Mouse (Mus musculus): ENCODE results near the gene Nkd2.

The Nkd2 gene

DNA sequence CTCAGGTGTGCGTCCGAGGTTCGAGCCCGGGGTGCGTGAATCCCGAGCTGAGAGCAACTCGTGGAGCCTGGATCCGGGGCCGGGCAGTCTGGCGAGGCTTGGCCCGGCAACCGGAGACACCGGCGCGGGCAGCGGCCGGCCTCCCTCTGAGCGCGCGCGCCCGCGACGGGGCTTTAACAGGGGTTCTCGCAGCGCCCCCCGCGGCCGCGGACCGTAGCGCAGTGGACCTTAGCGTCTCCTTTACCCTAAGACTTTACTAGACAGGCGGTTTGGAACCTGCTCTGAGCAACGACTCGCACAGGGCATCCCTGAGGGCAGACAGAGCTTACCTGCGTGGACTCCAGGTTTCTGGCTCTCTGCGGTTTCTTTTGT lies at the start of gene Nkd2:
Gene Nkd2, minus strand, starts transcription at position 167 of the 372 bp plus-strand sequence.
- in situ Hi-C loops (cut with MboI; ENCODE audit: low pct_unique_long_range_greater_than_20kb in 1 of 2, low sequenced_read_pairs in 2 of 2, unreplicated experiment in 1 of 2), result no loop called here

GRCm38 (mm10) chr13:73892493-73893178 lies 45.2 kb upstream of the Nkd2 start:
- in situ Hi-C loops (cut with MboI; ENCODE audit: low pct_unique_long_range_greater_than_20kb in 1 of 2, low sequenced_read_pairs in 2 of 2, unreplicated experiment in 1 of 2), result no loop called here

- in situ Hi-C loops (cut with MboI; ENCODE audit: low pct_unique_long_range_greater_than_20kb in 1 of 2, low sequenced_read_pairs in 2 of 2, unreplicated experiment in 1 of 2), result no loop called here
Measured at GRCm38 (mm10) chr13:73887415-73887874, 40.0 kb upstream of the Nkd2 start.

DNA sequence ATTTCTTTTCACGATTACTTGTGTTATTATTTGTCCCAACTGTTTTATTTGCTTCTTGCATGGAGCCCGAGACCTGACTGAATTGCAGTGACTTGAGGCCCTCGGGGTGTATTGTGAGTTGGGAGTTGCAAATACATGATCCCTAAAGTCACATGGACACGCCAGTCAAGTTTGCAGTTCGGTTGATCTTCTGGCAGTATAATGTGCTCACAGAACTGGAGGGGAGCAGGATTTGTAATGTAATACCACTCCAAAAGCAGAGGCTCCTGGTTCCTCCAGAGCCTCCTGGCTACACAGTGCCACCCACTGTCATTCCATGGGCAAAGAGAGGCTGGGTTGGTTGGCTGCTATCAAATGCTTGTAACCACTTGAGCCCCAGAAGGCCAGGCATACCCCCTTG lies 39.2 kb upstream of the Nkd2 start:
- in situ Hi-C loops (cut with MboI; ENCODE audit: low pct_unique_long_range_greater_than_20kb in 1 of 2, low sequenced_read_pairs in 2 of 2, unreplicated experiment in 1 of 2), result no loop called here

DNA sequence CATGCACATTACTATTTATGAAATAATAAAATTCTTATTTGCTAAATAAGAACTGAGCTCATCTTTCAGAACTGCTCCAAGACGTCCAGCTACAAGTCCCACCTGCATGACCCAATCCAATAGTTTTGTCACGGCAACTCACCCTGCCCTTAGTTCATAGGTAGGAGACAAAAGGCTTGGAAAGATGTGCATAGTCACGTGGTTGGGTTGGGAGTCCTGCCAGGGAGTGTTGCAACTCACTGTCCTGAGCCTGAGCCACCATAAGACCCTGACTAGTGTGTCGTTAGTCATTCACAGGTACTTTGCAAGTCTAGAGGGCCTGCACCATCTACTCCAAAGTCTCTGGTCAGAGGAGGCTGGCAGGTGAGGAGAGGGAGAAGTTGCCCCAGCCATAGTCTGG lies 38.6 kb upstream of the Nkd2 start:
- in situ Hi-C loops (cut with MboI; ENCODE audit: low pct_unique_long_range_greater_than_20kb in 1 of 2, low sequenced_read_pairs in 2 of 2, unreplicated experiment in 1 of 2), result no loop called here

GRCm38 (mm10) chr13:73885656-73886055 lies 38.2 kb upstream of the Nkd2 start:
- in situ Hi-C loops (cut with MboI; ENCODE audit: low pct_unique_long_range_greater_than_20kb in 1 of 2, low sequenced_read_pairs in 2 of 2, unreplicated experiment in 1 of 2), result no loop called here

DNA sequence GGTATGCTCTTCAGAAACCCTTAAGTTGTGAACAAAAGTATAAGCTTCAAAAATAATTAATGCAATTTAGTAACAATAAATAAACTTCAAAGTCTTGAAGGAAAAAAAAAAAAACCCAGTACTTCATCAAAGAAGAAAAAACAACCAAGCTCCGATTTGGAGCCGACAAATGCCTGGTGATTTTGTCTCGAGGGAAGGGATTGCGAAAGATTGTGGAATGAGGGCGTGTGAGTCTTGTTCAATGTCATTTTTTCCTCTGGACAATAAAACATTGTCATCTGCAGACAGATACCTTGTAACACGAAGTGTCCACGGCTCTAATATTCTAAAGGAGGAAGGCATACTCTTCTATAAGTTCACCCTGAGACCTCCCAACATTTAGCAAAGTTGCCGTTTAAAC lies 33.9 kb upstream of the Nkd2 start:
- in situ Hi-C loops (cut with MboI; ENCODE audit: low pct_unique_long_range_greater_than_20kb in 1 of 2, low sequenced_read_pairs in 2 of 2, unreplicated experiment in 1 of 2), result no loop called here

DNA sequence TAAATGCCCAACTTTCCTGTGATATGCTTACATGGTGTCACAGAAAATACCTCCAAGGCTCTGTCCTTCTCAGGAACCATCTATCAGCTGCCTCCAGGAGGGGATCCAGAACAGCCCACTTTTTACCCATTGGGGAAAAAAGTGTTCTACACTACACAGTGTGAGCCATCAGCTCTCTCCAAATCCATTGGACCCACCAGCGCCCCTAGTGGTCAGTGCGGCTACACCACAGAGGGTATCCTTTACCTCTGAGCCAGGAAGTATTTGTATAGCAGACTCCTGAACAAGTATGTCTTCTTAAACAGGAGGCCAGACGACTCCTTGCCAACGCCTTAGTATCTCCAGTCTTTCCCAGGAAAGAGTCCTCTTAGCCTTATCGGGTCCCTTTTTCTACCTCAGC lies 32.4 kb upstream of the Nkd2 start:
- in situ Hi-C loops (cut with MboI; ENCODE audit: low pct_unique_long_range_greater_than_20kb in 1 of 2, low sequenced_read_pairs in 2 of 2, unreplicated experiment in 1 of 2), result no loop called here

DNA sequence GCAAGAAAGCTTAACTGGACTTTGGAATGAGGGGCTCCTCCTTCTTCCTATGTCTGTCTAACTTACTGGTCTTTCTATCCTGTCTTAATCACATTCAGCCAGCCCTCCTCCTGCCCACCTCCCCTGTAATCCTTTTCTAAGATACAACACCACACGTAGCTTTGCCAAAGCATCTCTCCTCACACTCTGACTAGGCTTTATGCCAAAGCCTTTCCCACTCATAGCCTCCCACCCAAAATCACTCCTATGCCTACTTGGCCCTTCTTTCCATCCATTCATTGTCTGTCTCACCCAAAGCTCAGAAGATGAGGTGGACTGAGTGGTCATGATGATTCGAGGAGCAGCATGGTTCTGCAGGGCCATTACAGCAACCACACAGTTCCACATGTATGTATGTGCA lies 24.7 kb upstream of the Nkd2 start:
- in situ Hi-C loops (cut with MboI; ENCODE audit: low pct_unique_long_range_greater_than_20kb in 1 of 2, low sequenced_read_pairs in 2 of 2, unreplicated experiment in 1 of 2), result no loop called here

- in situ Hi-C loops (cut with MboI; ENCODE audit: low pct_unique_long_range_greater_than_20kb in 1 of 2, low sequenced_read_pairs in 2 of 2, unreplicated experiment in 1 of 2), result no loop called here
Measured at GRCm38 (mm10) chr13:73846589-73847464, 604 bp downstream of the Nkd2 start.

GRCm38 (mm10) chr13:73842696-73843095 lies 4.7 kb downstream of the Nkd2 start:
- in situ Hi-C loops (cut with MboI; ENCODE audit: low pct_unique_long_range_greater_than_20kb in 1 of 2, low sequenced_read_pairs in 2 of 2, unreplicated experiment in 1 of 2), result no loop called here

DNA sequence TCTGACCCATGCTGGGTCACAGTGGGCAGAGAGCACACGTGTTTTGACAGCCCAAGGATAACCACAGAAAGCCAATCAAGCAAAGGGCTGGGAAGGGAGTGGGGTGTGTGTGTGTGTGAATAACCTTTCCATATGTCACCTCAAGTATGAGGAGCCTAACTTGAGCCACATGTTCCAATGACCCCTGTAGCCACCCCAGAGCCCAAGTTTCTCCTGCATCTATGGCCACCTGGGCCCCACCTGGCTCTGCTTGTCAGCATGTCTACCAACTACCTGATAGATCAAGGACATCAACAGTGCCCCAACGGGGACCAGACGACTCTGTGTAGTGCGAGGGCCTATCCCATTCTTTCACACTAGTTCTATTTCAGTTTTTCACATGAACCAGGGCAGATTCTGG lies 7.7 kb downstream of the Nkd2 start:
- in situ Hi-C loops (cut with MboI; ENCODE audit: low pct_unique_long_range_greater_than_20kb in 1 of 2, low sequenced_read_pairs in 2 of 2, unreplicated experiment in 1 of 2), result no loop called here

GRCm38 (mm10) chr13:73839137-73839548 lies 8.3 kb downstream of the Nkd2 start:
- in situ Hi-C loops (cut with MboI; ENCODE audit: low pct_unique_long_range_greater_than_20kb in 1 of 2, low sequenced_read_pairs in 2 of 2, unreplicated experiment in 1 of 2), result no loop called here

GRCm38 (mm10) chr13:73837708-73838107 lies 9.7 kb downstream of the Nkd2 start:
- in situ Hi-C loops (cut with MboI; ENCODE audit: low pct_unique_long_range_greater_than_20kb in 1 of 2, low sequenced_read_pairs in 2 of 2, unreplicated experiment in 1 of 2), result no loop called here

DNA sequence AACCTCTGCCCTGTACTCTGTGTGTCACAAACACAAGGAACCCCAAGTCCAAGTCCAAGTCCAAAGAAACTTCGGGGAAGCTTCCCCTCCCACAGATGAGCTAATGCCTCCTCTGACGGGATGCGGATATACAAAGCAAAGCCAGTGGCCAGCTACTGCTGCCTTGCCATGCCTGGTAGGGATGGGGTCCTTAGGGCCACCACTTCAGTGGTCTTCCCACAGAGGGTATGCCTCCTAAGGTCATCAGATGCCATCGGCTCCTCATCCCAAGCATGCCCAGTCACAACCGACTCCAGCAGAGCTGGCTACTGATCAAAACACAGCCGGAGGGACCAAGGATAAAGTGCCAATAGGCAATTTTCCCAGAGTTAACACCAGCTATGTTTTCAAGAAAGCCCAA lies 10.9 kb downstream of the Nkd2 start:
- in situ Hi-C loops (cut with MboI; ENCODE audit: low pct_unique_long_range_greater_than_20kb in 1 of 2, low sequenced_read_pairs in 2 of 2, unreplicated experiment in 1 of 2), result no loop called here

DNA sequence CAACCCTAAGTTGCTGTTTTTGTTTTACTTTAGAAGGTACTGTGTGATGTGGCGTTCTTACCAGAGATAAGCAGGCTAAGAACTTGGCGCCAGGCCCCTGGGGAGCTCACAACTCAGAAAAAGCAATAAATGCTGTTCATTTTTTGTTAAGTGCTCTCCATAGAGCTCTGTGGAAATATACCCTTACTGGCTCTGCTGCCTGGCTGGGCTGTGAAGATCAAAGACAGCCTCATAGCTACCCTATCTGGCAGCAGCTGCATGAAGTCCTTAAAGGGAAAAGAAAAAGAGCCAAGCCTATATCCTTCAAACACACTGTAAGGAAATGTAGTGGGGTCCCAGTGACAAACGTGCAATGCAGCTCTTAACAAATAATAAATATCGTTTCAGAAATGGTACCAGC lies 11.6 kb downstream of the Nkd2 start:
- in situ Hi-C loops (cut with MboI; ENCODE audit: low pct_unique_long_range_greater_than_20kb in 1 of 2, low sequenced_read_pairs in 2 of 2, unreplicated experiment in 1 of 2), result no loop called here

DNA sequence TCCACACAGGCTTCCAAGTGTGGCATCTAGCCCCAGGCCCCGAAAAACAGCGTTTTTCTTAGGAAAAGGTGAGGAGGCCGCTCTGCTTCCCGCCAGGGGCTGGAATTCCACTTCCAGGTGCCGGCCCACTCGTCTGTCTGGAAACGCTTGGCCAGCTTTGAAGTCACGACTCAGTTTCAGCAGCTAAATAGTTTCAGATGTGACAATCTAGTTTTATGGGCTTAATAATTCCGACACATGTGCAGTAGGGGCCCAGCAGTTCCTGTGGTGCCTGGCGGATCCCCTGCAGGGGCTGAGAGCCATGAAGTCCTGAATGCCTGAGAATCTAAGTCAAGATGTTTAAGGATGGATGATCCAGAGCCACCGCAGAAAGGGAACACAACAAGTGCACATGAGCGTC lies 13.6 kb downstream of the Nkd2 start:
- in situ Hi-C loops (cut with MboI; ENCODE audit: low pct_unique_long_range_greater_than_20kb in 1 of 2, low sequenced_read_pairs in 2 of 2, unreplicated experiment in 1 of 2), result no loop called here

GRCm38 (mm10) chr13:73831486-73831885 lies 15.9 kb downstream of the Nkd2 start:
- in situ Hi-C loops (cut with MboI; ENCODE audit: low pct_unique_long_range_greater_than_20kb in 1 of 2, low sequenced_read_pairs in 2 of 2, unreplicated experiment in 1 of 2), result no loop called here

DNA sequence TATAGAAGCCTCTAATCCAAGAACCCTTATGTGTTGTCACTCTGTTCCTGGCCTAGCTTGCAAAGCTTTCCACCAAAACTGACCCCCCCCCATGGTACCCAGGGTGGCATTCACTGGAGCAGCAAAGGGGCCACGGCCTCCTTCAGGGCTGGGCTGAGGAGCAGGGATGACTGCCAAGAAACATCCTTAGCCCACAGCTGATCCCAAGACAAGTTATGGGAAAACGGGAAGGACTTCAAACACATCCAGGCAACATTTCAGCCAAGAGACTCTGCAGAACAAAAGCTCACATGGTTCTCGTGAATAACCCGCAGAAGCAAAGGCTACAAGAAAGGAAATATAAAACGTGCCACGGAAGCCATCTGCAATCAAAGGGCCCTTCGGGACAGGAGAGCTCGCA lies 20.2 kb downstream of the Nkd2 start:
- in situ Hi-C loops (cut with MboI; ENCODE audit: low pct_unique_long_range_greater_than_20kb in 1 of 2, low sequenced_read_pairs in 2 of 2, unreplicated experiment in 1 of 2), result loop anchor here (5.0 kb wide), 2 partner anchors 100 to 105 kb away; no protein-coding TSS in a partner anchor

GRCm38 (mm10) chr13:73823711-73824110 lies 23.7 kb downstream of the Nkd2 start:
- in situ Hi-C loops (cut with MboI; ENCODE audit: low pct_unique_long_range_greater_than_20kb in 1 of 2, low sequenced_read_pairs in 2 of 2, unreplicated experiment in 1 of 2), result no loop called here

Data from mouse embryonic stem cell (cell line).